Mouse (Mus musculus) heart, postnatal 0 days (tissue): ENCODE results near the gene Camta1. TPM values are rescaled to one million over a fixed set of nuclear protein-coding genes. Genes with fewer than 3 reads are reported as not detected.

ENCODE experiments used
- ATAC-seq: fragments of 200-750 bp; cut with Nextera tagmentation; 2 replicates; pipeline ENCODE4 v1.8.0; 2017; ENCODE audit warnings: low read depth, moderate number of reproducible peaks, moderate library complexity; ENCODE audit not compliant: insufficient read depth
- DNase-seq: peaks from one replicate; pipeline ENCODE4 v3.0.0-alpha.2; 2016; ENCODE audit warnings: low spot score
- H3K27ac ChIP-seq: fragments of 300-500 bp; sonication (generic); 2 replicates; pipeline ENCODE4 v1.5.1; 2014; ENCODE audit warnings: low read depth, mild to moderate bottlenecking
- H3K27me3 ChIP-seq: fragments of 300-500 bp; sonication (generic); 2 replicates; pipeline ENCODE4 v1.6.1; 2014; ENCODE audit warnings: low read length, mixed read lengths; ENCODE audit not compliant: control insufficient read depth, insufficient read depth
- H3K36me3 ChIP-seq: fragments of 300-500 bp; sonication (generic); replicated peaks from 2 replicates; pipeline ENCODE4 v1.6.1; 2014; ENCODE audit warnings: low read length, mixed read lengths; ENCODE audit not compliant: control insufficient read depth, insufficient read depth
- H3K4me1 ChIP-seq: fragments of 300-500 bp; sonication (generic); 2 replicates; pipeline ENCODE4 v1.6.1; 2014; ENCODE audit warnings: antibody characterized with exemption; ENCODE audit not compliant: control insufficient read depth, insufficient read depth
- H3K4me2 ChIP-seq: fragments of 300-500 bp; sonication (generic); 2 replicates; pipeline ENCODE4 v1.6.1; 2014; ENCODE audit warnings: low read depth, mild to moderate bottlenecking, low read length, moderate library complexity
- H3K4me3 ChIP-seq: fragments of 300-500 bp; sonication (generic); 2 replicates; pipeline ENCODE4 v1.5.1; 2014; ENCODE audit warnings: low read depth, low read length
- H3K9ac ChIP-seq: fragments of 300-500 bp; sonication (generic); replicated peaks from 2 replicates; pipeline ENCODE4 v1.6.1; 2014; ENCODE audit warnings: low read depth, low read length, mixed read lengths
- H3K9me3 ChIP-seq: fragments of 300-500 bp; sonication (generic); replicated peaks from 2 replicates; pipeline ENCODE4 v1.6.1; 2016; ENCODE audit warnings: low read length; ENCODE audit not compliant: control insufficient read depth
- CTCF ChIP-seq: IDR thresholded peaks from 2 replicates; pipeline ENCODE4 v1.5.1; 2016; ENCODE audit warnings: antibody characterized with exemption, control low read depth, low read depth
- EP300 ChIP-seq: IDR thresholded peaks from 2 replicates; pipeline ENCODE4 v1.6.1; 2016; ENCODE audit warnings: antibody characterized with exemption, low read depth
- WGBS: fragments of 180-500 bp; shearing (Covaris S2); extraction: QIAGEN DNeasy Blood & Tissue Kit; methylation state at CpG from one replicate; pipeline ENCODE4 v1.1.7; 2014; 5-methylcytosine and 5-hydroxymethylcytosine counted together
- polyA plus RNA-seq: library from polyadenylated mRNA; unstranded; fragments of >200 nt; fragmentation: Nextera tagmentation; extraction: Ambion mirVana; gene quantifications from 2 replicates; pipeline ENCODE4 v1.2.1, GENCODE M21; 2015
- total RNA-seq: library from RNA; depleted of rRNA; stranded (reverse); fragments of >200 nt; gene quantifications from 2 replicates; pipeline ENCODE4 v1.2.3, GENCODE M21; 2014; ENCODE audit warnings: low replicate concordance

Camta1 gene
- total and polyA plus RNA-seq, 2 experiments from 2014 or later, result 72.7 to 240 TPM

GRCm38 (mm10) chr4:151005656-151006318 is 855.9 kb downstream of the Camta1 start:
- Histone ChIP-seq H3K27me3 (no peaks in the 10 kb centered on the region), H3K4me1 (no peaks in the 10 kb centered on the region), H3K4me2 (no peak overlapping the region), H3K9me3 (no peaks in the 10 kb centered on the region), H3K27ac (no peak overlapping the region), H3K4me3 (no peak overlapping the region), H3K9ac (no peak overlapping the region), H3K36me3 (peaks cover 24% of the 10 kb centered on the region)
- no peak for TF ChIP-seq CTCF
- TF ChIP-seq EP300, result no peak
- ATAC-seq (no peak), DNase-seq (no peak)
- 84% methylated on average over 13 of the region's 13 CpGs for WGBS

GRCm38 (mm10) chr4:151001397-151001796 is 860.3 kb downstream of the Camta1 start:
- Histone ChIP-seq H3K4me2 (no peak overlapping the region), H3K27me3 (no peaks in the 10 kb centered on the region), H3K27ac (no peak overlapping the region), H3K4me3 (no peak overlapping the region), H3K9me3 (no peaks in the 10 kb centered on the region), H3K36me3 (peaks cover 11% of the 10 kb centered on the region; the same call in 1 of the 2 replicates), H3K4me1 (no peaks in the 10 kb centered on the region), H3K9ac (no peak overlapping the region)
- 63% methylated on average over 13 of the region's 13 CpGs for WGBS
- no peak for DNase-seq
- ATAC-seq, result no peak
- TF ChIP-seq EP300 (no peak), CTCF (no peak)

GRCm38 (mm10) chr4:150998626-150999025 is 863.0 kb downstream of the Camta1 start:
- TF ChIP-seq CTCF, result no peak
- no peak for TF ChIP-seq EP300
- H3K4me3 ChIP-seq, result no peak overlapping the region
- no peak for DNase-seq
- no peaks in the 10 kb centered on the region for H3K9me3 ChIP-seq
- H3K27ac ChIP-seq, result no peak overlapping the region
- no peak for ATAC-seq
- H3K27me3 ChIP-seq, result no peaks in the 10 kb centered on the region
- no peaks in the 10 kb centered on the region for H3K4me1 ChIP-seq
- 90% methylated on average over 9 of the region's 9 CpGs for WGBS
- no peak overlapping the region for H3K9ac ChIP-seq
- no peaks in the 10 kb centered on the region for H3K36me3 ChIP-seq
- H3K4me2 ChIP-seq, result no peak overlapping the region

- H3K4me1 ChIP-seq, result no peaks in the 10 kb centered on the region
- ATAC-seq (no peak), DNase-seq (no peak)
- H3K9me3 ChIP-seq, result no peaks in the 10 kb centered on the region
- no peak within 1 kb of the TSS for H3K27ac ChIP-seq
- no peak within 1 kb of the TSS for H3K4me2 ChIP-seq
- H3K4me3 ChIP-seq, result no peak within 1 kb of the TSS
- WGBS, result 83% methylated on average over 7 of the region's 7 CpGs
- H3K27me3 ChIP-seq, result no peaks in the 10 kb centered on the region
- no peaks in the 10 kb centered on the region for H3K36me3 ChIP-seq
- TF ChIP-seq EP300, result no peak
- no peak for TF ChIP-seq CTCF
- H3K9ac ChIP-seq, result no peak within 1 kb of the TSS
These were observed 864.9 kb downstream of the Camta1 start, which contains the start of gene Uts2 for GRCm38 (mm10) chr4:150996797-150997196. Gene Uts2 (plus strand): TSS chr4:150997097.

GRCm38 (mm10) chr4:150990148-150990547 is 871.5 kb downstream of the Camta1 start:
- no peaks in the 10 kb centered on the region for H3K9me3 ChIP-seq
- TF ChIP-seq EP300 (no peak), CTCF (peak; percentile 38)
- 43% methylated on average over 6 of the region's 6 CpGs for WGBS
- H3K9ac ChIP-seq, result no peak overlapping the region
- no peaks in the 10 kb centered on the region for H3K27me3 ChIP-seq
- H3K27ac ChIP-seq, result no peak overlapping the region
- H3K4me2 ChIP-seq, result no peak overlapping the region
- H3K4me3 ChIP-seq, result no peak overlapping the region
- no peak for DNase-seq
- no peak for ATAC-seq
- H3K36me3 ChIP-seq, result no peaks in the 10 kb centered on the region
- no peaks in the 10 kb centered on the region for H3K4me1 ChIP-seq

GRCm38 (mm10) chr4:150980153-150980552 is 881.5 kb downstream of the Camta1 start:
- no peak overlapping the region for H3K27ac ChIP-seq
- no peaks in the 10 kb centered on the region for H3K9me3 ChIP-seq
- WGBS, result 76% methylated on average over 5 of the region's 5 CpGs
- H3K4me1 ChIP-seq, result no peaks in the 10 kb centered on the region
- no peak overlapping the region for H3K4me3 ChIP-seq
- no peak overlapping the region for H3K4me2 ChIP-seq
- DNase-seq, result no peak
- no peaks in the 10 kb centered on the region for H3K36me3 ChIP-seq
- no peak for ATAC-seq
- TF ChIP-seq EP300 (no peak), CTCF (no peak)
- H3K27me3 ChIP-seq, result no peaks in the 10 kb centered on the region
- no peak overlapping the region for H3K9ac ChIP-seq
